Mouse (Mus musculus) heart, postnatal 36 days (tissue): Measurements from ENCODE around the gene Rpp40. TPM values are rescaled to one million over a fixed set of nuclear protein-coding genes. Genes with fewer than 3 reads are reported as not detected.

Source experiments
- DNase-seq, 2 experiments: peaks; one replicate each; pipeline ENCODE4 v3.0.0; 2021 to 2022
- intact Hi-C: fragments of 180-260 bp; cut with DNase I; formaldehyde crosslinking; loops from one replicate; pipeline ENCODE4 v1.15.1; 2025
- total RNA-seq, 2 experiments: library from RNA; stranded (reverse); gene quantifications; 2 replicates each; pipeline ENCODE4 v1.2.3; 2021

The Rpp40 gene
- total RNA-seq = 1 to 10 TPM; 5.5 to 7.0 TPM

DNA sequence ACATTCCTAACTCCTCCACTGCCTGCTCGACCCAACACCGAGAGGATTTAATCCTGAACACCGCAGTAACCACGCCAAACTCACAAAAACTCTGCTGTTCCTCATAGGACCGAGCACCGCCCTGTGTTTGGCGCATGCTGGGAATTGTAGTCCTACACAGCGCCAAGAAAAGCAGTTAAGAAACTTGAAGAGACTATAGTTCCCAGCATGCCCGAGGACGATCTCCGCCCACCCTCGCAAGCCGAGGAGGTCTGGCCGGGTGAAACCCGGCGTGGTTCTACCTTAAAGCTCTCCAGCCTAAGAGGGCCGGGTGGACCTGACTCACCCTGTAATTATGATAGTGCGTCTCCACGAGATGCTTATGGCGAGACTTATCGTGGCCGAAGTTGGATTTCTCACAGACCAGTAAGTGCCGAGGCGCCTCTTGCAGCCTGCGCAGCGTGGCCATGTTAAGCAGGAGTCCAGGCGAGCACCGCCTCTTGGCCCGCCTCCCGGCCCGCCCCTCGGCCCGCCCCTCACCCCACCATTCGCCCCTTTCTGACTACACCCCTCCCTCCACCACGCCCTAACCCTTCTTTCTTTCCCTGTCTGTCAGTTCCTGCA, at the start of gene Rpp40:
Rpp40 (minus strand) TSS at position 481 of the 603 bp plus-strand sequence.
- intact Hi-C loops = loop anchor here (5.0 kb wide), 2 partner anchors 114 to 164 kb away; no protein-coding TSS in a partner anchor

DNA sequence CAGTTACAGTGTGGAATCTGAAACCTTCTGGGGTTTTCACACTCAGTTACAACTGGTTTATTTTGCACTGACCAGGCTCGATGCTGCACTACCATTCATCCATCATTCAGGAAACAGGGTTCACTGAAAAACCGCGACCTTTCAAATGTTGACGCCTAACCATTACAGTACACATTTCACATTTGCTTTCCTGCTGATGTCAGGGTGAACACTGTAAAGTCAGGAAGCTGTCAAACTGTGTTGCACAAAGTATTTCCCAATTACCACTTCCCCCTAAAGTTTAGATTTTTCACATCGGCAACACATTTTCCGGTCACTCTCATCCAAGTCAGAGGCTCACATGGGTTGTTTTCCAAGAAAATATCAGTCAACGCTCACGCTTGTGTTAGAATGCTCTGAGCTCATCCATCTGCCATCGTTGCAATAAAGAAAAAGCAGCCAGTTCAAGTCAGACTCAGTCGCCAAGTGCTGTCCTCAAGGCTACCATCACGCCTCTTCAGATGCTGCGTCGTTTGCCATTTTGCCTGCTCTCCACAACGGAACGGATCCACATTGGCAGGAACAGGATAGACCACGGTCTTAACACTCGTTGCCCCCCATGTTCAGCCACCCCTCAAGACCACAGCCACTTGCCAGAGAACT, 43.8 kb upstream of the Rpp40 start:
- DNase-seq = no peak
- intact Hi-C loops = loop anchor here (5.0 to 10.0 kb wide), 2 partner anchors 415 to 873 kb away; no protein-coding TSS in a partner anchor

More for the DNA sequence above, at the start of gene Rpp40:
- DNase-seq = peak; percentile 85 to 92

GRCm38 (mm10) chr13:35947354-35948000, 41.3 kb upstream of the Rpp40 start:
- DNase-seq = peak; percentile 72 to 82
- intact Hi-C loops = loop anchor here (1.0 to 10.0 kb wide), 5 partner anchors 61 to 916 kb away; no protein-coding TSS in a partner anchor

GRCm38 (mm10) chr13:35946659-35947353, 40.6 kb upstream of the Rpp40 start:
- intact Hi-C loops = loop anchor here (1.0 to 10.0 kb wide), 5 partner anchors 60 to 916 kb away; no protein-coding TSS in a partner anchor
- DNase-seq = no peak

DNA sequence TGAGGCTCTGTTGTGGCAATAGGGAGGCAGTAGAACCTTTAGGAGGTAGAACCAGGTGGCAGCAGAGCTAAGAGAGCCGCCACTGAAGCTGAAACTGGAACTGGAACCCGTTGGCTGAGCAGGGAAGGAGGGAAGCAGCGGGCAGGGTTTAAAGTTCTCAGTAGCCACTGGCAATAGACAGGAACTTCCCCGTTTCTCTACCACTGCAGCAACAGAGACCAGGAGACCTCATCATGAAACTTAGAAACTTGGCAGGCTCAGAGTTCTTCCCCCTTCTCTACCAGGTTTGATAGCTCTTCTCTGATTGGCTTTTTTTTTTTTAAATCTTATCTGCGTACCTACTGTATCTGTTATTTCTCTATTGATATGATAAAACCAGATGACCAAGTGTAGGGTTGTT, 34.8 kb upstream of the Rpp40 start:
- intact Hi-C loops = loop anchor here (10.0 kb wide), 1 partner anchor 406 kb away; no protein-coding TSS in a partner anchor
- no peak for DNase-seq

DNA sequence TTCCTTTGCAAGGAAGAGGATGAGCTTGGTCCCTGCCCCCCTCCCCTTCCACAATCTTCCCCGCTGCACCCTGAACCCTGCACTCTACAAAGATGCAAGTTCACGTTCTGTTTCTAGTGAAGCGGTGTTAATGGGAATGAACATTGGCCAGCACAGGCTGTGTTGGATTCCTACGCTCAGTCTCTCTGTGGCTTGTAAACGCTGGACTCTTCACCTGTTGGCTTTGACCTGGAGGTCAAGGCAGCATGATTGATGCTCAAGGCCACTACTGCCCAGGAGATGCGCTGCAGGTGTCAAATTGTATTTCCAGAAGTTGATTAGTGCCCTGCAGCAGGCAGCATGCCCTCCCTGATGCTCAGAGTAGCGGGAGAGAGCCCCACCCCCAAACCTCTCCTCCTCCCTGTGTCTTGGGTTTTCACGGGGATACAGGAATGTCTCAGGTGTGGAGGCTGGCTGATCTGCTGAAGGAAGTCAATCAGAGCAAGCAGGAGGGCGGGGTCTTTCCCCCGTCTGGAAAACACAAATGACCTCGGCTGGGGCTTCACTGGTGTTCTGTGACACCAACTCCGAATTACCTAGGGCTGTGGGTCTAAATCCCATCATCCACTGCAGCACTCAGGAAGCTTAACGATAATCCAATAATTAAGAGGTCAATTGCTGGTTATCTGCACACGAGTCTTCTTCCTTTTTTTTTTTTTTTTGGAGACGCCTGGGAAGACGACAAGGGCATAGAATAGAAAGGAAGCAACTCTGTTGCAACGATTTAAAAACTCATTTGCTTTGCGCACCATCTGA, 33.9 kb upstream of the Rpp40 start:
- no peak for DNase-seq
- intact Hi-C loops = loop anchor here (10.0 kb wide), 1 partner anchor 405 kb away; no protein-coding TSS in a partner anchor

DNA sequence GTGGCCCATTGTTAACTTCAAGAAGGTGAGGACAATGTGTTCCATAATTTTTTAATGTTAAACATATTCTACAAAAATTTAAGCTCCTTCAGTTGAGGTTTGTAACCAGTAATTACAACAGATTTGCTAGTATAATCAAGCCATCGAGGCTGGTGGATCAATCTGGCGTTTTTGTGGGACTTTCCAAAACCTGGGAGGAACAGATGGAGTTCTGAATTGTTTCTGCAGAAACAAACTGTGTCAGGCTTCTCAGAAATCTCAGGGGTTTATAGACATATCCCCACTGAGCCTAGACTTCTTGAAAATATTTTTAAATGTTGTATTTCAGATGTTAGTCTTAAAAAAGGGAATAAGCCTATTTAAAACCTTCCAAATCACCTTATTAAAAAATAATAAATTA, 31.8 kb upstream of the Rpp40 start:
- DNase-seq = no peak
- intact Hi-C loops = no loop called here

DNA sequence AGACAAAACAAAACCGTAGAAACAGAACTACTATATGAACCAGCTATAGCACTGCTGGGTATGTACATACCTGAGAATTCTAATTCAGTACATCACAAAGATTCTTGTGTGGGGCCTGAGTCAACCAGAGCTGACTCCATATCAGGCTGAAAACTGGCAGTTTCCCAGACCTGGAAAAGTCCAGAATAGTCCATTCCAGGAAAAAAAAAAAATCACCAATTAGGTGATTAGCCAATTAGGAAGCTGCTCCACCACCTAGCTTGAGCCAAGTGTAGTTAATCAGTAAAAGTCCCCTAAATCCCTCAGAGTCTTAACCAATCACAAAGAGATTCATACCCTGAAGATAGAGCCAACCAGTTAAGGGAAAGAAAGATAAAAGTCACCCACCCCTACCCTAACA, 5.3 kb upstream of the Rpp40 start:
- no peak for DNase-seq
- intact Hi-C loops = no loop called here

GRCm38 (mm10) chr13:35905378-35905777, 781 bp downstream of the Rpp40 start:
- intact Hi-C loops = loop anchor here (5.0 kb wide), 2 partner anchors 113 to 163 kb away; no protein-coding TSS in a partner anchor
- peak in 1 of 2 experiments; percentile 3 for DNase-seq

- DNase-seq = no peak
- intact Hi-C loops = no loop called here
Measured at GRCm38 (mm10) chr13:35892866-35893265, 13.3 kb downstream of the Rpp40 start.

GRCm38 (mm10) chr13:35886121-35886725, 19.9 kb downstream of the Rpp40 start:
- intact Hi-C loops = loop anchor here (2.0 kb wide), 1 partner anchor 61 kb away; no protein-coding TSS in a partner anchor
- DNase-seq = peak; percentile 54 to 69

DNA sequence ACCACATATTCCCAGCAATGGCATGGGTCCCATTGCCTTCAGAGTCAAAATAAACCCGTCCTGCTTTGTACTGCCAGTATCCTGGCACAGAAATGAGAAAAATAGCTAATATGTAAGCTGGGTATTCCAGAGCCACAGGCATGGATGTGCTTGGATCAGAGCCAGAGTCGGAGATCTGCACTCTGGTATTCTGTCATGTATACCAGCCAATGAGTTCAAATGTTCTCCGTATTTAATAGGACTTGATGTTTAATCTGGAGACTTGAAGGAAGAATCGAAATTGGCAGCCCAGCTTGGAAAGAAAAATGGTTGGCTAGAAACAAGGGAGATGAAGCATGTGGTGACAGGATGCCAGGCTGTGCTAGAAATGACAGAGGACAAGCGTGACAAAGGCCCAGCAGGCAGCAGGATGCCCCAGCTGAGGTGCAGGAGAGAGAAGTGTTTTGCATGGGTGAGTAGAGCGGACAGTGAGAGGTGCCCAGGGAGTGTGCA, 25.6 kb downstream of the Rpp40 start:
- intact Hi-C loops = no loop called here
- no peak for DNase-seq

DNA sequence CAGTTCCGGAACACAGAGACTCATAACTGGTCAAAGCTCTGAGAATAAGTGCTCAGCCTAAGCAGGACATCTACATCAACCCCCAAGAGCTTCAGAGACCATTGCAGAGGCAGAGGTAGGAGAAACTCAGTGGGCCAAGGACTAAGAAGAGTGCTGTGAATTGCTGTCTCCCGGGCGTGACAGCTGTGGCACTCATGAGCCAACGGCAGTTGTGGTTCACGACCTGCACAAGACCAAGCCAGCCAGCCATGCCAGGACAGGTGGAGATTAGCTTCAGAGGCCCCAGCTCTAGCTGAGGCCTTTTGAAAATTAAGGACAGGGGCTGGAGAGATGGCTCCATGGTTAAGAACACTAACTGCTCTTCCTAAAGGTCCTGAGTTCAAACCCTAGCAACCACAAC, 26.6 kb downstream of the Rpp40 start:
- DNase-seq = no peak
- intact Hi-C loops = no loop called here

DNA sequence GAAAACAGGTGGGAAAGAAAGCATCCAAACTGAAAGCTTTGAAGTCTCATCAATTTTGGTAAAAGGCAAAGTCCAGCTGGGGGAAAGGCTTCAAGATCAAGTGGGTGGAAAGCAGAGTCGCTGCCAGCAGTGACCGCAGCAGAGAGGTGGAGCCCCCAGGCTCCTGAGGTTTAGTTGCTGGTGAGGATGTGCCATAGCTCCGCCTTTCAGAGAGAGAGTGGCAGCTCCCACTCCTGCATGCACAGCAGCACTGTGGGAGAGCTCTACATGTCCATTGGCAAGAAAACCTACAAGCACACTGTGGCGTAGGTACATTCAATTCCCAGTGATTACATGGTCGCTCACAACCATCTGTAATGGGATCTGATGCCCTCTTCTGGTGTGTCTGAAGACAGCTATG, 27.1 kb downstream of the Rpp40 start:
- no peak for DNase-seq
- intact Hi-C loops = no loop called here

DNA sequence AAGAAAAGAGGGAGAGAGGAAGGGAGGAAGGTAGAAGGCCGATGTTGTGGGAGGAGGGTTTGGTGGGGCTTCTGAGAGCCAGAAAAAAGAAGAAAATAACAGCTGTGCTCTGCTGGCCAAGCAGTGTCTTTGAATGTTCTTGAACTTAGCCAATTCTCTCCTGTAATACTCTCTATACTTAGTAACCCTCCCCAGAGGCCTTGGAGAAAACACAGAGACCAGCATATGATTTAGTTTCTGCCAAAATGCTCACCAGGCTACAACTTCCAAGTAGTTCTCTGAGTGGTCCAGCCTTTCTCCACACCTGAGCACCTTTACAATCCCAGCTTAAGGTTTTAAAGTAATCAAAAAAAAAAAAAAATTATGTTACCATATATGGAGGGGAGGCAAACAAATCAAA, 27.9 kb downstream of the Rpp40 start:
- intact Hi-C loops = no loop called here
- DNase-seq = no peak

GRCm38 (mm10) chr13:35875396-35875795, 30.8 kb downstream of the Rpp40 start:
- intact Hi-C loops = no loop called here
- DNase-seq = no peak

DNA sequence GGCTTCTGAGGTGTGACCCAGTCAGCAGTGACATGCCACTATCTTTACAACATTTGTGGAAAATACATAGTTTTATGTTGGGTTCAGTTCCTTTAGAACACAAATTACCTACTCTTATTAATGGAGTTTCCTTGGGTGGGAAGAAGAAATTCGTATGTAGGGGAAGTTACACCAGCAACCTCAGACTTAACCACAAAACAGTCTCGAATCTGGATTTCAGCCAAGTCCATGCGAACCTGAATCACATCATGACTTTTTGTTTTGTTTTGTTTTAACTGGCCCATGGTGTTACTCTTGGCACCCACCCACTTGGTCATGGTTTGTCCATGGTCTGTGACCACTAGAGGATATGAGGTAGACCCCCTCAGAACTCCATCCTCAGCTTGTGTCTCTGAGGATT, 35.1 kb downstream of the Rpp40 start:
- DNase-seq = no peak
- intact Hi-C loops = no loop called here

DNA sequence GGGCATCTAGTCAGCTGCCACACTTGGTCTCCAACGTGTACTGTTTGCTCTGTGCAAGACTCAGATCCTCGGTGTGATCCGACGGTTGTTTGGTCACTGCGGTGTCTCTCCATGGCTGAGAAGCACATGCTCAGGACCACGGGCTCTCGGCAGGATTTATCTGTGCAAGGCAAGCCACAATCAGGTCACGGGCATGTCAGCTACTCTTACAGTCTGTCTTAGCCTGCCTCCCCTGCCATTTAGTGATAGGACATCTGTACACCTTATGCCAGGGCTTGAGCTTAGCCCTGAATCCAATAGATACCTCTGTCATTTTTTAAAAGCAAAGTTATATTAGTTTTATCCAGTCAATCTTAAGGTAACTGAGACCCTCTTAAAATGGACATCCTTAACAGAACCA, 35.5 kb downstream of the Rpp40 start:
- DNase-seq = no peak
- intact Hi-C loops = no loop called here

DNA sequence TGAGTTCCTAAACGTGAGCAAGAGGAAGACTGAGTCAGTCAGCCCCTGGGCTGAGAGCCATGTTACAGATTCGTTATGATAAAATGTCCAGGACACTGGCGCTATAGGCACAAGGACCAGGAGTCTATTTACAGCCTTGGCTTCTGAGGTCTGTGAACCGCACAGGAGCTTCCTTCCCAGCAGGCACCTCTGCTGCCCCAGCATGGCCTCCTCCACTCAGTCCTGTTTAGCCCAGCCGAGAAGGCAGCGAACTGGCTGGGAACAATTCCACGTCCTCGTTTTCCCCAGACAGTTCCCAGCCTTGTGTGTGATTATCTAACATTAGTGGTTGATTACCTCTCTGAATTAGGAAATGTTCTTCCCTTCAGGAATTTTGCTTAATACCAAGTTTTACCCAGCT, 45.2 kb downstream of the Rpp40 start:
- peak in 1 of 2 experiments; percentile 25 for DNase-seq

More for the DNA sequence above, 45.2 kb downstream of the Rpp40 start:
- intact Hi-C loops = no loop called here
